Mouse (Mus musculus): ENCODE measurements around the gene Rtn4rl1. TPM values are rescaled to one million over a fixed set of nuclear protein-coding genes. Genes with fewer than 3 reads are reported as not detected.

The Rtn4rl1 gene
- total RNA-seq, 2 experiments from 2014 or later: 37.3 to 53.0 TPM

DNA sequence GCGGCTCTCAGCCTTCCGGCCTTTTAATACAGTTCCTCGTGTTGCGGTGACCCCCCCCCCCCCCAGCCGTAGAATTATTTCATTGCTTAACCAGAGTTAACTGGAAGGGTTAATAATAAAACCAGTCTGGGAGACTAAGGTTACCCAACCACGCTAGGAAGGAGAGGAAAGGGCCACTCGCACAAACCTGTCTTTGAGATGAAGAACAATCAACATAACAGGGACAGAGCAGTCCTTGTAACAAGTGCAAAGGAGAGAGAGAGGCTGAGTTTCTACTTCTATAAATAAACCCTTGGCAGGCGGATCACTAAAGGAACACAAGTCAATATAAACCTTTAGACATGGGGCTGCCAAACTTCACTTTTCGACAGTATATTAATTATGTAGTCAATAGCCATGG is 104.0 kb downstream of the Rtn4rl1 start:
- DNase-seq: no peak

DNA sequence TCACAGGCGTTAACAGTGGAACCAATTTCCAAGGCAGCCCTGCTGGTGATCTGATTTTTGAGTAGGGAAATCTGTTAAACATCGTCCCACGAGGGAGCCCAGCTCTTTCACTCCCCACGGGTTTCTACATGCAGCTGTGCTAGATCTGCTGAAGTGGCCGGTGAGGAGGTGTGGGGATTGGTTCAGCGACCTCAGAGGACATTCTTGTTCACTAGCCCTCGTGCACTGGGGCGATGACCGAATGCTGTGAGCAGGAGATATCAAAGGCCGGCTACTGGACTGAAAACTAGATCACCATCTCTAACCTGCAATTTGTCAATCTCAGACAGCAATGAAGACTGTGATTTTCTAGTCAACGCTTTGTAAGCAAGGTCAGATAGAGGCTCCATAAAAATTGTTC is 104.9 kb downstream of the Rtn4rl1 start:
- DNase-seq: no peak

DNA sequence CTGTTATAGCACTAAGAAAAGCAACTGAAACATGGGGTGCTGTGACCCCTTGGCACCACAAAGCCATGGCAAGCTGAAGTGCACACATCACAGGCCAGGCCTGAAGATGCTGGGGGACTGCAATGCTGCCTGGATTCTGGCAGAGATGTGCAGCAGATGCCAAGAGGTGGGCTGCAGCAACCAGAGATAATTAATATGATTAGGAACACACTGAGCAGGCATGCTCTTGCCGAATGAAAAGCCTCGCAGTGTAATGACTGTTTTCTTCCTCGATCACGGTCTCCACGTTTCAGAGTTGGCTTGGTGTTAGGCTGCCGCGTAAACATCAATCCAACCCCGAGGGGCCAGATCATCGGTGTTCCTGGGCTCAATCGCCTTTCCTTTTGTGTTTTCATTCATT is 106.2 kb downstream of the Rtn4rl1 start:
- DNase-seq: no peak

DNA sequence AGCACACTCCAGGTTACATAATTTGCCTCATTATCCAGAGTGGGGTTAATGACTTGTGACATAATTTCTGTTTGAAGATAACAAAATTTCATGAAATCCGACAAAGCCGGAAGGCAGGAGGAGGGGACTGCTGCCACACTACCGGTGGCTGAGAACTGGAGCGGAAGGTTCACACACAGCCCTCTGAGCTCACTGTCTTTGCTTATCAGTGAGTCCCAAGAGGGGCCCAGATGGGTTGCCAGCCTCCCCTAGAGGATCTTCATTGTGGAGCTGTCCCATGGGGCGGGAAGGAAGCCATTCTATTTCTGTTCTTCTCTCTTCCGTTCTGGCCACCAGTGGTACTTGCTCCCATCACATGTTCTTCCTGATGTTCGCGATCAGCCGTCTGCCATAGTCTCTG is 107.4 kb downstream of the Rtn4rl1 start:
- DNase-seq: no peak

DNA sequence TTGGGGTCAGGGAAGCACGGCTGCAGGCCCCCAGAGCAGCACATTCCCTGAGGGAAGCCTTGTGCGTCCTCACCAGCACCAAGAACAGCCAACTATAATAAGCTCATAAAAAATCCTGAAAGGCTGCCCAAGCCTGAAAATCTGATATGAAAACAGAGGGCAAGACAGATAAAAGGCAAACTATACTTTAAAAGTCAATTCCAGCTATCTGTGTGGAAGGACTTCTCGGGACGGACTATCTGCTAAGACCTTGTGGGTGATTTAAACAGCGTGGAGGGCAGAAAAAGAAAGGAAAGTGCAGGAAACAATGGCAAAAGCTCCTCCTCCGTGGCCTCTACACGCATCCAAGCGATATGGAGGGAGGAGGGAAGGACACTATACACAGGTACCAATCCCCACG is 111.2 kb downstream of the Rtn4rl1 start:
- no peak for DNase-seq

DNA sequence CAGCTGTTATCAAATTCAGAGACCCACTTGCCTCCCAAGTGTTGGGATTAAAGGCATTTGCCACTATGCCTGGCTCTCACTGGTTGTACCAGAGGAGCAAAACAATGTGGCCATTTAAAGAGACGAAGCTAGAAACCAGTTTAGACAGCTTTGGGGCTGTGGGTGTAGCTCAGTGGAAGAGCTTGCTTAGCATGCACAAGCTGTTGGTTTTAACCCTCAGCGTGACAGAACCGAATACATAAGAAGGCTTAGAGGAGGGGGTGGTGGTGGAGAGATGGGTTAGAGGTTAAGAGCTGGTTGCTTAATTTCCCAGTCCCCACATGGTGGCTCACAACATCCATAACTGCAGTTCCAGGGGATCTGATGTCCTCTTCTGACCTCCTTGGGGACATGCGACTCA is 115.1 kb downstream of the Rtn4rl1 start:
- DNase-seq: no peak

DNA sequence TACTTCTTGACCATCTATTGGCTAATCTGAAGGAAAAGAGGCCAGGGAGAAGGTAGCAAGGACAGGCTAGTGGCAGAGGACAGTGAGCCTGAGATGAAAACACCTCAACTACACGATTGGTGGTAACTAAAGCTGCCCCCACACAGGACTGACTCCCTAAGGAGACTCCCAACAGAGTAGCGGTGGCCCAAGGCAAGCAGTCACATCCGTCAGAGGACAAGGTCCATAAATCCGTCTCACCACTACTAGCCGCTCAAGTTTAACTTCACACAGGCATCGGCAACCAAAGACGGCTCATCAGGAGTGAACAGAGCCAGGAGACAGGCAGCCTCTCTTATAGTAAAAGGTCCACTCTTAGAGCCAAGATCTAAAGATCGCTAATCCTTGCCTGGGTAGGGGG is 117.2 kb downstream of the Rtn4rl1 start:
- DNase-seq: no peak

DNA sequence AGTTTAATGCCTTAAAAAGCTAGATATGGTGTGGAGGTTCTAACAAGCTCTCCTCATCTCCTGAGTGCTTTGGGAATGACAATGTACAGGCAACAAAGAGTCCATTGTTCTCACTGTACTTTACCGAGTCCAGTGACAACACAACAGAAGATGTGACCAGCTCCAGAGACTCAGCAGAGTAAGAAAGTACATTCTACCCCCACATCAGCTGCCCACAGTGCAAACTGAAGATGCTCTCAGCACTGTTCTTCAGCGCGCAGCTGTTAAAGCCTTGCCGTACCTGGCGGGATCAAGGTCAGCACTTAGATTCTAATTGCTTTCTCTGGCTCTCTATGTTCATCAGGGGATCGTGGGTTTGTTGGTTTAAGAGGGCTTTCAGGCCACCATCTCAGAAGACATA is 118.2 kb downstream of the Rtn4rl1 start:
- no peak for DNase-seq

DNA sequence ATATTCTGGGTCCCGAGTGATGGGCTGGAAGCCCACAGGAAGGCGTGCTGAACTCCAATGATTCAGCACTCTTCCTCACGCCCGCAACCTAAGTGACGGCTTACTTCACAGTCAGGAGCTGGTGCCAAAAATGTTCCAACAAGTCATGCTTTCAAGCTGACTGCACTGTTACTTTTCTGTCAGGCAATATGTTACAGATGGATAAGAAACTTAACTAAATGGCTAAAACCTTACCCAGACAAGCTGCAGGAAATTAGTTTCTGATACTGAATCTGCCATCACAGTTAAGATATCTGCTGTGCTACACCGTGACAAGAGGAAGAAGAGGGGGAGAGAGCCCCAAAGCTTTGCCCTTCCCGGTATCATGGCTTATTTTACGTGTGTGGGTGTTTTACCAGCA is 120.3 kb downstream of the Rtn4rl1 start:
- DNase-seq: no peak

Small RNA genes within 50 kb of the gene (microRNA-seq; reads per million reads assigned to microRNA genes)
- gene Mir132: 868 reads per million, percentile 77 among the genes with 10 or more reads in this experiment
- 45.5 reads per million, percentile 43 among the genes with 10 or more reads in this experiment for gene Mir212

Other genes with a start within 250 kb of the Rtn4rl1 start
- 1 to 10 TPM; 8.3 to 9.0 TPM for gene Hic1, start 24.3 kb upstream of the Rtn4rl1 start, total RNA-seq (2021)
- 10 to 100 TPM; 20.7 to 22.4 TPM for gene Ovca2, start 14.9 kb upstream of the Rtn4rl1 start, total RNA-seq (2021)
- gene Dph1, start 2.5 kb upstream of the Rtn4rl1 start, total RNA-seq (2021): 10 to 100 TPM; 29.8 to 30.6 TPM
- gene Rpa1, start 154.5 kb downstream of the Rtn4rl1 start, total RNA-seq (2021): 10 to 100 TPM; 51.3 to 56.1 TPM
- gene Smyd4, start 154.7 kb downstream of the Rtn4rl1 start, total RNA-seq (2021): 10 to 100 TPM in 1 of 2 experiments, 1 to 10 TPM in 1; 9.9 to 10.9 TPM
- 10 to 100 TPM; 21.7 to 32.9 TPM for gene Serpinf1, start 228.9 kb downstream of the Rtn4rl1 start, total RNA-seq (2021)
- gene Serpinf2, start 245.8 kb downstream of the Rtn4rl1 start, total RNA-seq (2021): under 1 TPM in 1 of 2 experiments, not detected in 1; 0.46 TPM